Mouse (Mus musculus): ENCODE data around the gene Jup. TPM values are rescaled to one million over a fixed set of nuclear protein-coding genes. Genes with fewer than 3 reads are reported as not detected.

The Jup gene
- total RNA-seq, 2 experiments from 2014 or later: 51.2 to 53.7 TPM

- TF ChIP-seq CTCF (IDR thresholded peaks at IDR 0.05): no peak
- Histone ChIP-seq H3K27ac (no peak overlapping the region), H3K4me3 (no peak overlapping the region)
- DNase-seq (ENCODE audit: extremely low spot score in 1 of 2, low spot score in 2 of 2): no peak
- intact Hi-C loops (cut with DNase I): no loop called here
Observed at GRCm38 (mm10) chr11:100385016-100385415, 12.5 kb downstream of the Jup start.

GRCm38 (mm10) chr11:100382682-100383081 is 14.9 kb downstream of the Jup start:
- no peak overlapping the region for H3K27ac ChIP-seq
- DNase-seq (ENCODE audit: extremely low spot score in 1 of 2, low spot score in 2 of 2): no peak
- H3K4me3 ChIP-seq: no peak overlapping the region
- intact Hi-C loops (cut with DNase I): no loop called here
- no peak for TF ChIP-seq CTCF (IDR thresholded peaks at IDR 0.05)

GRCm38 (mm10) chr11:100379311-100379710 is 18.3 kb downstream of the Jup start:
- no peak for TF ChIP-seq CTCF (IDR thresholded peaks at IDR 0.05)
- intact Hi-C loops (cut with DNase I): no loop called here
- no peak overlapping the region for H3K4me3 ChIP-seq
- no peak for DNase-seq (ENCODE audit: extremely low spot score in 1 of 2, low spot score in 2 of 2)
- H3K27ac ChIP-seq: no peak overlapping the region

- Histone ChIP-seq H3K27ac (no peak overlapping the region), H3K4me3 (no peak overlapping the region)
- no peak for TF ChIP-seq CTCF (IDR thresholded peaks at IDR 0.05)
- DNase-seq (ENCODE audit: extremely low spot score in 1 of 2, low spot score in 2 of 2): no peak
- intact Hi-C loops (cut with DNase I): no loop called here
Observed at GRCm38 (mm10) chr11:100378446-100378845, 19.1 kb downstream of the Jup start.

- H3K27ac ChIP-seq: no peak overlapping the region
- intact Hi-C loops (cut with DNase I): no loop called here
- H3K4me3 ChIP-seq: no peak overlapping the region
- no peak for DNase-seq (ENCODE audit: extremely low spot score in 1 of 2, low spot score in 2 of 2)
- TF ChIP-seq CTCF (IDR thresholded peaks at IDR 0.05): no peak
Observed at GRCm38 (mm10) chr11:100377989-100378388, 19.6 kb downstream of the Jup start.

GRCm38 (mm10) chr11:100376746-100377389 is 20.7 kb downstream of the Jup start:
- no peak for TF ChIP-seq CTCF (IDR thresholded peaks at IDR 0.05)
- no peak for DNase-seq (ENCODE audit: extremely low spot score in 1 of 2, low spot score in 2 of 2)
- intact Hi-C loops (cut with DNase I): no loop called here
- Histone ChIP-seq H3K4me3 (no peak overlapping the region), H3K27ac (no peak overlapping the region)

GRCm38 (mm10) chr11:100376005-100376404 is 21.6 kb downstream of the Jup start:
- intact Hi-C loops (cut with DNase I): no loop called here
- no peak for TF ChIP-seq CTCF (IDR thresholded peaks at IDR 0.05)

GRCm38 (mm10) chr11:100375127-100375526 is 22.4 kb downstream of the Jup start:
- no peak overlapping the region for H3K27ac ChIP-seq
- TF ChIP-seq CTCF (IDR thresholded peaks at IDR 0.05): no peak
- DNase-seq (ENCODE audit: extremely low spot score in 1 of 2, low spot score in 2 of 2): no peak
- H3K4me3 ChIP-seq: no peak overlapping the region
- intact Hi-C loops (cut with DNase I): no loop called here

More at GRCm38 (mm10) chr11:100376005-100376404, 21.6 kb downstream of the Jup start:
- DNase-seq (ENCODE audit: extremely low spot score in 1 of 2, low spot score in 2 of 2): no peak
- no peak overlapping the region for H3K4me3 ChIP-seq
- no peak overlapping the region for H3K27ac ChIP-seq

GRCm38 (mm10) chr11:100371981-100372558 is 25.5 kb downstream of the Jup start:
- no peak for DNase-seq (ENCODE audit: extremely low spot score in 1 of 2, low spot score in 2 of 2)
- no peak overlapping the region for H3K27ac ChIP-seq
- TF ChIP-seq CTCF (IDR thresholded peaks at IDR 0.05): no peak
- H3K4me3 ChIP-seq: no peak overlapping the region
- intact Hi-C loops (cut with DNase I): no loop called here

GRCm38 (mm10) chr11:100369822-100370221 is 27.7 kb downstream of the Jup start:
- no peak for TF ChIP-seq CTCF (IDR thresholded peaks at IDR 0.05)
- H3K4me3 ChIP-seq: no peak overlapping the region

GRCm38 (mm10) chr11:100369145-100369544 is 28.4 kb downstream of the Jup start:
- intact Hi-C loops (cut with DNase I): loop anchor here (10.0 kb wide), 1 partner anchor 336 kb away; the partner anchor contains the start of gene Dhx58
- no peak for TF ChIP-seq CTCF (IDR thresholded peaks at IDR 0.05)
- H3K4me3 ChIP-seq: no peak overlapping the region
- DNase-seq (ENCODE audit: extremely low spot score in 1 of 2, low spot score in 2 of 2): no peak
- no peak overlapping the region for H3K27ac ChIP-seq

More at GRCm38 (mm10) chr11:100369822-100370221, 27.7 kb downstream of the Jup start:
- intact Hi-C loops (cut with DNase I): loop anchor here (10.0 kb wide), 1 partner anchor 335 kb away; the partner anchor contains the start of gene Dhx58
- no peak for DNase-seq (ENCODE audit: extremely low spot score in 1 of 2, low spot score in 2 of 2)
- no peak overlapping the region for H3K27ac ChIP-seq

- peak; percentile 73 for TF ChIP-seq CTCF (IDR thresholded peaks at IDR 0.05)
- H3K27ac ChIP-seq: no peak overlapping the region
- no peak overlapping the region for H3K4me3 ChIP-seq
- intact Hi-C loops (cut with DNase I): loop anchor here (1.0 to 10.0 kb wide), 4 partner anchors 45 to 342 kb away; partner anchors contain the start of genes Dhx58 and Klhl11
- DNase-seq (ENCODE audit: extremely low spot score in 1 of 2, low spot score in 2 of 2): peak; percentile 48 to 63
Observed at GRCm38 (mm10) chr11:100362979-100363562, 34.5 kb downstream of the Jup start.
